Mouse (Mus musculus): ENCODE data around the gene Tmbim1. TPM values are rescaled to one million over a fixed set of nuclear protein-coding genes. Genes with fewer than 3 reads are reported as not detected.

The Tmbim1 gene
- 17.0 and 19.7 TPM in 2 replicates for polyA plus RNA-seq (2015; fragmentation: Nextera tagmentation; extraction: Ambion mirVana)

DNA sequence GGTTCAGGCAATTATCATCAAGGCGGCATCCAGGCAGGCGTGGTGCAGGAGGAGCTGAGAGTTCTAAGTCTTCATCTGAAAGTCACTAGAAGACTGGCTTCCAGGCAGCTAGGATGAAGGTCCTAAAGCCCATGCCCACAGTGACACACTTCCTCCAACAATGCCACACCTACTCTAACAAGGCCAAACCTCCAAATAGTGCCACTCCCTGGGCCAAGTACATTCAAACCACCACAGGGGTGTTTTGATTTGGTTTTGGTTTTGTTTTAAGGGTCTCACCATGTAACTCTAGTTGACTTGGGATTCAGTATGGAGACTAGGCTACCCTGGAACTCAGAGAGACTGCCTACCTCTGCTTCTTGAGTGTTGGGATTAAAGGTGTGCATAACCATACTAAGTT, at the start of gene Tmbim1:
Tmbim1 (minus strand) TSS at position 101 of the 400 bp plus-strand sequence.

GRCm38 (mm10) chr1:74284543-74285160, 20.8 kb downstream of the Tmbim1 start, which contains the start of the genes Aamp and Pnkd:
Gene Aamp (minus strand): TSS chr1:74284738.
Gene Pnkd (plus strand): TSS chr1:74284930.

DNA sequence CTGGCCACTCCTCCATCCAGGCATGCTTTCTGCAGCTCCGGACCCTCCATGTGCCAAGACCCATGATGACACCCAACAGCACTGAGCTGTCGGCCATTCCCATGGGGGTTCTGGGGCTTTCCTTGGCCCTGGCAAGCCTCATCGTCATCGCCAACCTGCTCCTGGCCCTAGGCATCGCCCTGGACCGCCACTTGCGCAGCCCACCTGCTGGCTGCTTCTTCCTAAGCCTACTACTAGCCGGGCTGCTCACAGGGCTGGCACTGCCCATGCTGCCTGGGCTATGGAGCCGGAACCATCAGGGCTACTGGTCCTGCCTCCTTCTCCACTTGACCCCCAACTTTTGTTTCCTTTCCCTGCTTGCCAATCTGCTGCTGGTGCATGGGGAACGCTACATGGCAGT, 26.9 kb downstream of the Tmbim1 start, which contains the start of gene Gpbar1:
Gpbar1 (plus strand) TSS at position 13 of the 400 bp plus-strand sequence.

Other genes with a start within 250 kb of the Tmbim1 start
- 14.3 and 15.2 TPM in 2 replicates for gene Tns1, start 181.2 kb downstream of the Tmbim1 start, polyA plus RNA-seq (2015; fragmentation: Nextera tagmentation; extraction: Ambion mirVana)
- 0.13 TPM in 1 of 2 replicates, not detected in the other for gene Rufy4, start 180.1 kb downstream of the Tmbim1 start, polyA plus RNA-seq (2015; fragmentation: Nextera tagmentation; extraction: Ambion mirVana)
- gene Cxcr2, start 151.6 kb downstream of the Tmbim1 start, polyA plus RNA-seq (2015; fragmentation: Nextera tagmentation; extraction: Ambion mirVana) = 0.11 and 0.15 TPM in 2 replicates
- not detected in 2 replicates for gene Cxcr1, start 111.0 kb downstream of the Tmbim1 start, polyA plus RNA-seq (2015; fragmentation: Nextera tagmentation; extraction: Ambion mirVana)
- gene Arpc2, start 69.5 kb downstream of the Tmbim1 start, polyA plus RNA-seq (2015; fragmentation: Nextera tagmentation; extraction: Ambion mirVana) = 379 and 398 TPM in 2 replicates
- gene Gpbar1, start 27.1 kb downstream of the Tmbim1 start, polyA plus RNA-seq (2015; fragmentation: Nextera tagmentation; extraction: Ambion mirVana) = 0.19 TPM in 1 of 2 replicates, not detected in the other
- 211 and 240 TPM in 2 replicates for gene Aamp, start 20.9 kb downstream of the Tmbim1 start, polyA plus RNA-seq (2015; fragmentation: Nextera tagmentation; extraction: Ambion mirVana)
- gene Pnkd, start 20.7 kb downstream of the Tmbim1 start, polyA plus RNA-seq (2015; fragmentation: Nextera tagmentation; extraction: Ambion mirVana) = 178 and 193 TPM in 2 replicates
- gene Catip, start 56.5 kb upstream of the Tmbim1 start, polyA plus RNA-seq (2015; fragmentation: Nextera tagmentation; extraction: Ambion mirVana) = 1.6 and 2.3 TPM in 2 replicates
- 2.3 and 3.9 TPM in 2 replicates for gene Slc11a1, start 69.6 kb upstream of the Tmbim1 start, polyA plus RNA-seq (2015; fragmentation: Nextera tagmentation; extraction: Ambion mirVana)
- 21.9 and 22.0 TPM in 2 replicates for gene Ctdsp1, start 85.9 kb upstream of the Tmbim1 start, polyA plus RNA-seq (2015; fragmentation: Nextera tagmentation; extraction: Ambion mirVana)
- 0.28 TPM in 2 replicates for gene Vil1, start 103.8 kb upstream of the Tmbim1 start, polyA plus RNA-seq (2015; fragmentation: Nextera tagmentation; extraction: Ambion mirVana)
- gene Cnot9, start 200.4 kb upstream of the Tmbim1 start, polyA plus RNA-seq (2015; fragmentation: Nextera tagmentation; extraction: Ambion mirVana) = 38.1 and 38.4 TPM in 2 replicates
- 11.7 and 11.9 TPM in 2 replicates for gene Plcd4, start 237.3 kb upstream of the Tmbim1 start, polyA plus RNA-seq (2015; fragmentation: Nextera tagmentation; extraction: Ambion mirVana)
- gene Usp37, start 238.7 kb upstream of the Tmbim1 start, polyA plus RNA-seq (2015; fragmentation: Nextera tagmentation; extraction: Ambion mirVana) = 13.7 and 14.3 TPM in 2 replicates

Measured in neural tube, postnatal 0 days (tissue).